Comparison of ENCODE assay signal across 14 mouse cellular contexts in genomic region chr9:100266528-100267387, GRCm38 (mm10).
DNase-seq lines count a peak whose midpoint lies in the region; ATAC-seq lines count a peak whose summit lies in the region.
"Had no signal": no experiment of that assay in that cellular context is flagged by ENCODE, and none has a peak within 500 bp of the region (broad histone marks: within the 10 kb centered on the region; RNA-seq: fewer than 3 reads in every experiment).

No protein-coding gene starts in this region.

- H3K27me3 ChIP-seq in embryonic facial prominence, embryonic 10.5 days (replicated peaks; ENCODE audit: low read depth, poor library complexity, severe bottlenecking), result peaks cover 34% of the 10 kb centered on the region
- peaks cover 27% of the 10 kb centered on the region for H3K27me3 ChIP-seq in forebrain, embryonic 15.5 days
- peaks cover 46% of the 10 kb centered on the region for H3K27me3 ChIP-seq in midbrain, embryonic 10.5 days (ENCODE audit: low read depth, poor library complexity, severe bottlenecking)
- H3K27me3 ChIP-seq in heart, embryonic 11.5 days (ENCODE audit: control insufficient read depth, insufficient read depth, low read length), result no peaks in the 10 kb centered on the region

- H3K4me1 ChIP-seq in embryonic facial prominence, embryonic 10.5 days, result peaks cover 12% of the 10 kb centered on the region; the same call in 1 of the 2 replicates
- H3K4me1 ChIP-seq in forebrain, embryonic 15.5 days, result peaks cover 15% of the 10 kb centered on the region
- H3K4me1 ChIP-seq in midbrain, embryonic 10.5 days, result peaks cover 21% of the 10 kb centered on the region
- H3K4me1 ChIP-seq in heart, embryonic 11.5 days (ENCODE audit: control insufficient read depth, insufficient read depth, low read length), result no peaks in the 10 kb centered on the region

- DNase-seq in embryonic facial prominence, embryonic 10.5 days (ENCODE audit: low spot score), result peak; percentile 30
- DNase-seq in midbrain, embryonic 10.5 days (ENCODE audit: low spot score), result peak; percentile 38
- peak; percentile 59 for DNase-seq in retina, embryonic 14.5 days (ENCODE audit: low spot score)
- DNase-seq in adrenal gland, postnatal 36 days, result no peak
- DNase-seq in layer of hippocampus, postnatal 25 days (ENCODE audit: extremely low spot score in 1 of 2, low spot score in 1 of 2), result no peak
- DNase-seq: cerebellum, adult 9-10 months; gastrocnemius, postnatal 14 days; kidney, adult 2 months; left cerebral cortex, postnatal 4 days; liver, postnatal 0 days; right cerebral cortex, postnatal 25 days had no signal

- H3K9me3 ChIP-seq in embryonic facial prominence, embryonic 10.5 days, result no peaks in the 10 kb centered on the region
- no peaks in the 10 kb centered on the region for H3K9me3 ChIP-seq in forebrain, embryonic 15.5 days
- no peaks in the 10 kb centered on the region for H3K9me3 ChIP-seq in midbrain, embryonic 10.5 days (replicated peaks)
- H3K9me3 ChIP-seq in heart, embryonic 11.5 days (replicated peaks; ENCODE audit: control insufficient read depth, low read length), result no peaks in the 10 kb centered on the region

- peak overlapping the region; percentile 14; the same call in 1 of the 2 replicates for H3K27ac ChIP-seq in embryonic facial prominence, embryonic 10.5 days (replicated peaks)
- H3K27ac ChIP-seq in forebrain, embryonic 15.5 days (replicated peaks), result no peak overlapping the region
- peak overlapping the region; percentile 55; the same call in 1 of the 2 replicates for H3K27ac ChIP-seq in midbrain, embryonic 10.5 days (replicated peaks)
- H3K27ac ChIP-seq in heart, embryonic 11.5 days (ENCODE audit: low read depth, low read length), result no peak overlapping the region
- H3K27ac ChIP-seq: stomach, postnatal 0 days had no signal

- WGBS in embryonic facial prominence, embryonic 10.5 days, result 21% methylated on average over 16 of the region's 16 CpGs
- 4% methylated on average over 16 of the region's 16 CpGs for WGBS in forebrain, embryonic 15.5 days
- WGBS in midbrain, embryonic 10.5 days, result 14% methylated on average over 16 of the region's 16 CpGs
- 42% methylated on average over 16 of the region's 16 CpGs for WGBS in heart, embryonic 11.5 days (ENCODE audit: insufficient replicate concordance)

- no peak overlapping the region; the same call in 1 of the 2 replicates for H3K9ac ChIP-seq in forebrain, embryonic 15.5 days (replicated peaks)
- H3K9ac ChIP-seq in heart, embryonic 11.5 days (ENCODE audit: low read depth, low read length), result no peak overlapping the region
- H3K9ac ChIP-seq: liver, postnatal 0 days had no signal

- ATAC-seq in forebrain, embryonic 15.5 days (replicated peaks), result no peak
- ATAC-seq in heart, embryonic 11.5 days (replicated peaks; ENCODE audit: insufficient number of reproducible peaks, low FRiP score, low TSS enrichment), result no peak
- ATAC-seq: liver, postnatal 0 days had no signal

- H3K4me3 ChIP-seq in embryonic facial prominence, embryonic 10.5 days, result 0 out of 2 replicates have a peak overlapping the region, but pooled peaks have one; percentile 15
- H3K4me3 ChIP-seq in forebrain, embryonic 15.5 days, result peak overlapping the region; percentile 3
- H3K4me3 ChIP-seq in midbrain, embryonic 10.5 days, result peak overlapping the region; percentile 32
- H3K4me3 ChIP-seq in heart, embryonic 11.5 days (ENCODE audit: low read depth, low read length), result no peak overlapping the region

- H3K4me2 ChIP-seq in forebrain, embryonic 15.5 days (replicated peaks), result peak overlapping the region; percentile 31
- H3K4me2 ChIP-seq in heart, embryonic 11.5 days, result no peak overlapping the region

- no peaks in the 10 kb centered on the region for H3K36me3 ChIP-seq in embryonic facial prominence, embryonic 10.5 days (replicated peaks)
- no peaks in the 10 kb centered on the region for H3K36me3 ChIP-seq in forebrain, embryonic 15.5 days
- no peaks in the 10 kb centered on the region for H3K36me3 ChIP-seq in midbrain, embryonic 10.5 days
- no peaks in the 10 kb centered on the region for H3K36me3 ChIP-seq in heart, embryonic 11.5 days (ENCODE audit: control insufficient read depth, insufficient read depth, low read length)

Comparison
In these comparisons a context has a peak if more than half of its experiments do, and no peak if none do; other contexts are left out.
1. DNase-seq: peak in embryonic facial prominence, embryonic 10.5 days (single experiment), midbrain, embryonic 10.5 days (single experiment) and retina, embryonic 14.5 days (single experiment); none in adrenal gland, postnatal 36 days (0 of 2) and layer of hippocampus, postnatal 25 days (0 of 2).
2. H3K27ac ChIP-seq: peak in embryonic facial prominence, embryonic 10.5 days (single experiment) and midbrain, embryonic 10.5 days (single experiment); none in forebrain, embryonic 15.5 days (single experiment) and heart, embryonic 11.5 days (single experiment).